Mouse (Mus musculus) thymus, postnatal 25 days (tissue): Measurements from ENCODE around the gene Ippk.

Source experiments
- DNase-seq: peaks from one replicate; pipeline ENCODE4 v3.0.0; 2022

Gene Ippk

GRCm38 (mm10) chr13:49492376-49493368 lies 71.6 kb downstream of the Ippk start, which contains the start of gene Tes3-ps:
Tes3-ps (plus strand) TSS chr13:49493318.
- no peak for DNase-seq

GRCm38 (mm10) chr13:49504510-49504909 lies 83.5 kb downstream of the Ippk start, which contains the start of gene Ecm2:
Ecm2 (plus strand) TSS chr13:49504810.
- no peak for DNase-seq

GRCm38 (mm10) chr13:49505776-49506175 lies 84.7 kb downstream of the Ippk start:
- no peak for DNase-seq

- DNase-seq: no peak
Measured at GRCm38 (mm10) chr13:49507176-49507575, 86.1 kb downstream of the Ippk start.
